Mouse (Mus musculus) olfactory bulb, adult 2 months (tissue): ENCODE data around the gene Crb3.

ENCODE experiments used
- CTCF ChIP-seq: fragments of 200-500 bp; IDR thresholded peaks from 2 replicates; pipeline ENCODE4 v1.5.1; 2012; ENCODE audit warnings: low read depth, mild to moderate bottlenecking, low read length, moderate library complexity; ENCODE audit not compliant: insufficient read depth
- POLR2A ChIP-seq: fragments of 200-500 bp; IDR thresholded peaks from 2 replicates; pipeline ENCODE4 v1.6.1; 2012; ENCODE audit warnings: mild to moderate bottlenecking, low read depth, low read length, moderate library complexity; ENCODE audit not compliant: insufficient read depth

- TF ChIP-seq CTCF (no peak), POLR2A (no peak)
Observed at GRCm38 (mm10) chr17:57041554-57041953, 17.4 kb upstream of the Crb3 start, which contains the start of gene Slc25a41.
